Mouse (Mus musculus) cerebellum, adult 18-20 months (tissue): Measurements from ENCODE around the gene Cyp24a1.
A peak's percentile ranks its signal among the peaks of the same experiment; 100 is the strongest.
"Not testable (repeated sequence)": the region's sequence is repeated elsewhere in the genome, so short reads cannot be mapped to it uniquely, and the experiment has no call there.

Source experiments
- DNase-seq, 2 experiments: peaks; one replicate each; pipeline ENCODE4 v3.0.0; 2021

The Cyp24a1 gene

GRCm38 (mm10) chr2:170494784-170495710, 1.9 kb downstream of the Cyp24a1 start:
- DNase-seq, result no peak

GRCm38 (mm10) chr2:170487890-170488502, 8.9 kb downstream of the Cyp24a1 start:
- DNase-seq, result peak in 1 of 2 experiments; percentile 18

GRCm38 (mm10) chr2:170487202-170487601, 9.7 kb downstream of the Cyp24a1 start:
- DNase-seq, result no peak

- DNase-seq, result no peak
These were observed 13.0 kb downstream of the Cyp24a1 start for GRCm38 (mm10) chr2:170483914-170484313.

GRCm38 (mm10) chr2:170482019-170482540, 14.9 kb downstream of the Cyp24a1 start:
- no peak for DNase-seq

- DNase-seq, result no peak
These were observed 20.3 kb downstream of the Cyp24a1 start for GRCm38 (mm10) chr2:170476643-170477042.

- no peak for DNase-seq
These were observed 20.7 kb downstream of the Cyp24a1 start for GRCm38 (mm10) chr2:170476215-170476614.

- DNase-seq, result no peak
These were observed 21.8 kb downstream of the Cyp24a1 start for GRCm38 (mm10) chr2:170475164-170475563.

- no peak for DNase-seq
These were observed 22.8 kb downstream of the Cyp24a1 start for GRCm38 (mm10) chr2:170474125-170474524.

- DNase-seq, result no peak
These were observed 26.4 kb downstream of the Cyp24a1 start for GRCm38 (mm10) chr2:170470591-170470990.

GRCm38 (mm10) chr2:170469616-170470308, 27.2 kb downstream of the Cyp24a1 start:
- peak; percentile 10 to 28 for DNase-seq

GRCm38 (mm10) chr2:170468009-170468408, 28.9 kb downstream of the Cyp24a1 start:
- DNase-seq, result no peak

- DNase-seq, result no peak
These were observed 32.1 kb downstream of the Cyp24a1 start for GRCm38 (mm10) chr2:170464817-170465216.

- no peak for DNase-seq
These were observed 35.3 kb downstream of the Cyp24a1 start for GRCm38 (mm10) chr2:170461652-170462051.

- no peak for DNase-seq
These were observed 37.1 kb downstream of the Cyp24a1 start for GRCm38 (mm10) chr2:170459805-170460204.

GRCm38 (mm10) chr2:170459183-170459582, 37.8 kb downstream of the Cyp24a1 start:
- no peak for DNase-seq

- DNase-seq, result not testable (repeated sequence)
These were observed 43.1 kb downstream of the Cyp24a1 start for GRCm38 (mm10) chr2:170453809-170454208.

- DNase-seq, result peak; percentile 34 to 55
These were observed 46.0 kb downstream of the Cyp24a1 start for GRCm38 (mm10) chr2:170450933-170451332.

- DNase-seq, result no peak
These were observed 49.3 kb downstream of the Cyp24a1 start for GRCm38 (mm10) chr2:170447651-170448050.

- no peak for DNase-seq
These were observed 50.0 kb downstream of the Cyp24a1 start for GRCm38 (mm10) chr2:170446843-170447383.

- no peak for DNase-seq
These were observed 51.1 kb downstream of the Cyp24a1 start for GRCm38 (mm10) chr2:170445861-170446260.

GRCm38 (mm10) chr2:170442535-170442934, 54.4 kb downstream of the Cyp24a1 start:
- peak; percentile 14 to 22 for DNase-seq

GRCm38 (mm10) chr2:170438782-170439181, 58.2 kb downstream of the Cyp24a1 start:
- DNase-seq, result no peak
